Mouse (Mus musculus) ES-Bruce4 (cell line): ENCODE measurements around the gene Wnt7b.

Source experiments
- CTCF ChIP-seq: IDR thresholded peaks from one replicate; pipeline ENCODE4 v1.8.1; 2011; ENCODE audit warnings: low read depth, low read length
- EP300 ChIP-seq: IDR thresholded peaks from 2 replicates; pipeline ENCODE4 v1.6.1; 2011; ENCODE audit warnings: low read depth, low read length; ENCODE audit not compliant: insufficient read depth
- POLR2A ChIP-seq: IDR thresholded peaks from one replicate; pipeline ENCODE4 v1.8.1; 2011; ENCODE audit warnings: low read length; ENCODE audit not compliant: insufficient read depth

DNA sequence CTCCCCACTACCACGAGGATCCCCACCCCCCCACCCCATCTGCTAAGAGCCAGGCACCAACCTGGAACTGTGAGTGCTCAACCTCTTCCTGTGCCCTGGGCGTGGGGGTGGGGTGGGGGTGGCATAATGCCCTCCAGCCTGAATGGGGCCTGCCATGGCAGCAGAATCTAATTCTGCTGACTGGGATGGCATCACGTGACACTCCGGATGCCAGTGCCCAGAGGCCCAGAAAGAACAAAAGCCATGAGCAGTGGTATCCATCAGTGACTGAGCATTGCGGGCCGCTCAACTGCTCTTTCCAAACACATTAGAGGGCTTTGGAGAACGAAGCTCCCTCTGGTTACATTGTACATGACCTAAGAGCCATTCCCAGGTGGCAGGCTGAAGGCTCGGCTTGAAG lies 79.1 kb downstream of the Wnt7b start, which contains the start of gene 7530416G11Rik:
- TF ChIP-seq POLR2A (no peak), CTCF (no peak), EP300 (no peak)
